Mouse (Mus musculus): ENCODE results near the gene Skor1. TPM values are rescaled to one million over a fixed set of nuclear protein-coding genes. Genes with fewer than 3 reads are reported as not detected.
A peak's percentile ranks its signal among the peaks of the same experiment; 100 is the strongest.

The Skor1 gene
- 6.6 and 7.4 TPM in 2 replicates for polyA plus RNA-seq (2014; fragmentation: Nextera tagmentation; extraction: Ambion mirVana)

GRCm38 (mm10) chr9:63148410-63149371 lies at the start of gene Skor1:
Gene Skor1, minus strand, starts transcription at chr9:63148961.
- under 1% methylated on average over 85 of the region's 108 CpGs for WGBS
- Histone ChIP-seq H3K9me3 (ENCODE audit: control insufficient read depth, low read length) (no peaks in the 10 kb centered on the region), H3K36me3 (ENCODE audit: control insufficient read depth, insufficient read depth, low read length) (no peaks in the 10 kb centered on the region), H3K4me3 (ENCODE audit: low read depth, low read length) (peak within 1 kb of the TSS; percentile 43), H3K27ac (ENCODE audit: low read depth, low read length) (peak within 1 kb of the TSS; percentile 72), H3K9ac (ENCODE audit: low read depth, low read length) (peak within 1 kb of the TSS; percentile 44), H3K27me3 (ENCODE audit: control insufficient read depth, insufficient read depth, low read length) (peaks cover 98% of the 10 kb centered on the region), H3K4me2 (replicated peaks; ENCODE audit: low read depth, low read length) (peak within 1 kb of the TSS; percentile 85), H3K4me1 (replicated peaks; ENCODE audit: control insufficient read depth, insufficient read depth, low read length) (peaks cover 19% of the 10 kb centered on the region)
- ATAC-seq (ENCODE audit: low FRiP score) (0 out of 2 replicates have a peak, but pooled peaks have one; percentile 28), DNase-seq (ENCODE audit: low spot score) (peak; percentile 53)

GRCm38 (mm10) chr9:63197252-63197651 lies 48.5 kb upstream of the Skor1 start:
- no peaks in the 10 kb centered on the region for H3K9me3 ChIP-seq (ENCODE audit: control insufficient read depth, low read length)
- H3K27me3 ChIP-seq (ENCODE audit: control insufficient read depth, insufficient read depth, low read length), result no peaks in the 10 kb centered on the region
- H3K27ac ChIP-seq (ENCODE audit: low read depth, low read length), result no peak overlapping the region
- H3K36me3 ChIP-seq (ENCODE audit: control insufficient read depth, insufficient read depth, low read length), result no peaks in the 10 kb centered on the region
- DNase-seq (ENCODE audit: low spot score) (no peak), ATAC-seq (ENCODE audit: low FRiP score) (no peak)
- H3K4me2 ChIP-seq (replicated peaks; ENCODE audit: low read depth, low read length), result no peak overlapping the region
- peaks cover 8% of the 10 kb centered on the region for H3K4me1 ChIP-seq (replicated peaks; ENCODE audit: control insufficient read depth, insufficient read depth, low read length)
- H3K4me3 ChIP-seq (ENCODE audit: low read depth, low read length), result no peak overlapping the region
- H3K9ac ChIP-seq (ENCODE audit: low read depth, low read length), result no peak overlapping the region
- 17% methylated on average over 8 of the region's 8 CpGs for WGBS

GRCm38 (mm10) chr9:63196114-63196682 lies 47.4 kb upstream of the Skor1 start:
- DNase-seq (ENCODE audit: low spot score), result no peak

GRCm38 (mm10) chr9:63195523-63195922 lies 46.8 kb upstream of the Skor1 start:
- no peaks in the 10 kb centered on the region for H3K27me3 ChIP-seq (ENCODE audit: control insufficient read depth, insufficient read depth, low read length)
- no peak for ATAC-seq (ENCODE audit: low FRiP score)
- H3K4me3 ChIP-seq (ENCODE audit: low read depth, low read length), result no peak overlapping the region
- no peaks in the 10 kb centered on the region for H3K36me3 ChIP-seq (ENCODE audit: control insufficient read depth, insufficient read depth, low read length)
- H3K9me3 ChIP-seq (ENCODE audit: control insufficient read depth, low read length), result no peaks in the 10 kb centered on the region
- no peak for DNase-seq (ENCODE audit: low spot score)
- H3K4me2 ChIP-seq (replicated peaks; ENCODE audit: low read depth, low read length), result no peak overlapping the region
- H3K27ac ChIP-seq (ENCODE audit: low read depth, low read length), result no peak overlapping the region
- H3K4me1 ChIP-seq (replicated peaks; ENCODE audit: control insufficient read depth, insufficient read depth, low read length), result peaks cover 8% of the 10 kb centered on the region
- H3K9ac ChIP-seq (ENCODE audit: low read depth, low read length), result no peak overlapping the region
- WGBS, result 49% methylated on average over 4 of the region's 4 CpGs

More at GRCm38 (mm10) chr9:63196114-63196682, 47.4 kb upstream of the Skor1 start:
- Histone ChIP-seq H3K4me2 (replicated peaks; ENCODE audit: low read depth, low read length) (no peak overlapping the region), H3K9me3 (ENCODE audit: control insufficient read depth, low read length) (no peaks in the 10 kb centered on the region), H3K27me3 (ENCODE audit: control insufficient read depth, insufficient read depth, low read length) (no peaks in the 10 kb centered on the region), H3K36me3 (ENCODE audit: control insufficient read depth, insufficient read depth, low read length) (no peaks in the 10 kb centered on the region), H3K4me3 (ENCODE audit: low read depth, low read length) (no peak overlapping the region), H3K4me1 (replicated peaks; ENCODE audit: control insufficient read depth, insufficient read depth, low read length) (peaks cover 8% of the 10 kb centered on the region), H3K9ac (ENCODE audit: low read depth, low read length) (no peak overlapping the region), H3K27ac (ENCODE audit: low read depth, low read length) (peak overlapping the region; percentile 39; the same call in 1 of the 2 replicates)
- WGBS, result 41% methylated on average over 8 of the region's 8 CpGs
- no peak for ATAC-seq (ENCODE audit: low FRiP score)

- H3K36me3 ChIP-seq (ENCODE audit: control insufficient read depth, insufficient read depth, low read length), result no peaks in the 10 kb centered on the region
- no peak overlapping the region for H3K9ac ChIP-seq (ENCODE audit: low read depth, low read length)
- H3K27ac ChIP-seq (ENCODE audit: low read depth, low read length), result no peak overlapping the region
- WGBS, result 79% methylated on average over 9 of the region's 9 CpGs
- H3K9me3 ChIP-seq (ENCODE audit: control insufficient read depth, low read length), result no peaks in the 10 kb centered on the region
- DNase-seq (ENCODE audit: low spot score), result no peak
- H3K4me3 ChIP-seq (ENCODE audit: low read depth, low read length), result no peak overlapping the region
- H3K4me1 ChIP-seq (replicated peaks; ENCODE audit: control insufficient read depth, insufficient read depth, low read length), result peaks cover 8% of the 10 kb centered on the region
- ATAC-seq (ENCODE audit: low FRiP score), result no peak
- H3K4me2 ChIP-seq (replicated peaks; ENCODE audit: low read depth, low read length), result no peak overlapping the region
- H3K27me3 ChIP-seq (ENCODE audit: control insufficient read depth, insufficient read depth, low read length), result no peaks in the 10 kb centered on the region
Observed at GRCm38 (mm10) chr9:63194791-63195190, 46.0 kb upstream of the Skor1 start.

GRCm38 (mm10) chr9:63192809-63193208 lies 44.0 kb upstream of the Skor1 start:
- Histone ChIP-seq H3K9ac (ENCODE audit: low read depth, low read length) (no peak overlapping the region; the same call in 1 of the 2 replicates), H3K4me2 (replicated peaks; ENCODE audit: low read depth, low read length) (no peak overlapping the region), H3K27ac (ENCODE audit: low read depth, low read length) (peak overlapping the region; percentile 17; the same call in 1 of the 2 replicates), H3K4me1 (replicated peaks; ENCODE audit: control insufficient read depth, insufficient read depth, low read length) (peaks cover 11% of the 10 kb centered on the region), H3K36me3 (ENCODE audit: control insufficient read depth, insufficient read depth, low read length) (no peaks in the 10 kb centered on the region), H3K9me3 (ENCODE audit: control insufficient read depth, low read length) (no peaks in the 10 kb centered on the region), H3K4me3 (ENCODE audit: low read depth, low read length) (no peak overlapping the region), H3K27me3 (ENCODE audit: control insufficient read depth, insufficient read depth, low read length) (no peaks in the 10 kb centered on the region)
- ATAC-seq (ENCODE audit: low FRiP score) (no peak), DNase-seq (ENCODE audit: low spot score) (no peak)
- WGBS, result 78% methylated on average over 4 of the region's 4 CpGs

- Histone ChIP-seq H3K4me2 (replicated peaks; ENCODE audit: low read depth, low read length) (no peak overlapping the region), H3K27ac (ENCODE audit: low read depth, low read length) (0 out of 2 replicates have a peak overlapping the region, but pooled peaks have one; percentile 40), H3K4me3 (ENCODE audit: low read depth, low read length) (no peak overlapping the region), H3K4me1 (replicated peaks; ENCODE audit: control insufficient read depth, insufficient read depth, low read length) (peaks cover 13% of the 10 kb centered on the region), H3K27me3 (ENCODE audit: control insufficient read depth, insufficient read depth, low read length) (no peaks in the 10 kb centered on the region), H3K36me3 (ENCODE audit: control insufficient read depth, insufficient read depth, low read length) (no peaks in the 10 kb centered on the region), H3K9me3 (ENCODE audit: control insufficient read depth, low read length) (no peaks in the 10 kb centered on the region), H3K9ac (ENCODE audit: low read depth, low read length) (no peak overlapping the region)
- peak; percentile 40; the same call in 1 of the 2 replicates for ATAC-seq (ENCODE audit: low FRiP score)
- WGBS, result 12% methylated on average over 6 of the region's 7 CpGs
- no peak for DNase-seq (ENCODE audit: low spot score)
Observed at GRCm38 (mm10) chr9:63187310-63187709, 38.5 kb upstream of the Skor1 start.

- WGBS, result 81% methylated on average over 7 of the region's 7 CpGs
- Histone ChIP-seq H3K4me2 (replicated peaks; ENCODE audit: low read depth, low read length) (no peak overlapping the region), H3K27me3 (ENCODE audit: control insufficient read depth, insufficient read depth, low read length) (no peaks in the 10 kb centered on the region), H3K4me3 (ENCODE audit: low read depth, low read length) (no peak overlapping the region), H3K36me3 (ENCODE audit: control insufficient read depth, insufficient read depth, low read length) (no peaks in the 10 kb centered on the region), H3K4me1 (replicated peaks; ENCODE audit: control insufficient read depth, insufficient read depth, low read length) (peaks cover 18% of the 10 kb centered on the region), H3K27ac (ENCODE audit: low read depth, low read length) (no peak overlapping the region), H3K9me3 (ENCODE audit: control insufficient read depth, low read length) (no peaks in the 10 kb centered on the region), H3K9ac (ENCODE audit: low read depth, low read length) (no peak overlapping the region)
- DNase-seq (ENCODE audit: low spot score) (no peak), ATAC-seq (ENCODE audit: low FRiP score) (no peak)
Observed at GRCm38 (mm10) chr9:63185249-63185648, 36.5 kb upstream of the Skor1 start.
